In genomic region chr12:76085956-76086905, GRCm38 (mm10) we compare ENCODE assay signal across 14 mouse cellular contexts.
DNase-seq lines count a peak whose midpoint lies in the region; ATAC-seq and TF ChIP-seq lines count a peak whose summit lies in the region.
"Had no signal": no experiment of that assay in that cellular context is flagged by ENCODE, and none has a peak within 500 bp of the region (broad histone marks: within the 10 kb centered on the region; RNA-seq: fewer than 3 reads in every experiment).

No protein-coding gene starts in this region.

- H3K4me2 ChIP-seq in lung, postnatal 0 days (replicated peaks; ENCODE audit: low read depth, low read length), result no peak overlapping the region
- H3K4me2 ChIP-seq: forebrain, embryonic 15.5 days; heart, embryonic 11.5 days had no signal

- peak; percentile 62 for ATAC-seq in lung, postnatal 0 days
- ATAC-seq: forebrain, embryonic 15.5 days; intestine, postnatal 0 days had no signal

- no peak overlapping the region; the same call in 1 of the 2 replicates for H3K27ac ChIP-seq in lung, postnatal 0 days (ENCODE audit: low read length)
- H3K27ac ChIP-seq: forebrain, embryonic 15.5 days had no signal

- H3K27me3 ChIP-seq in lung, postnatal 0 days (replicated peaks; ENCODE audit: insufficient read depth, low read length), result no peaks in the 10 kb centered on the region
- H3K27me3 ChIP-seq: forebrain, embryonic 15.5 days had no signal

- TF ChIP-seq CTCF in lung, postnatal 0 days (IDR thresholded peaks at IDR 0.05), result no peak
- TF ChIP-seq CTCF in lung, adult 2 months (IDR thresholded peaks at IDR 0.05; ENCODE audit: insufficient read depth, low read length), result no peak

- peaks cover 7% of the 10 kb centered on the region; the same call in 1 of the 2 replicates for H3K36me3 ChIP-seq in lung, postnatal 0 days (ENCODE audit: insufficient read depth, low read length)
- H3K36me3 ChIP-seq: G1E had no signal

- no peak for TF ChIP-seq EP300 in lung, postnatal 0 days (IDR thresholded peaks at IDR 0.05)

- no peaks in the 10 kb centered on the region for H3K9me3 ChIP-seq in lung, postnatal 0 days (ENCODE audit: low read length)
- H3K9me3 ChIP-seq: forebrain, embryonic 15.5 days; G1E had no signal

- no peak for TF ChIP-seq POLR2A in lung, adult 2 months (IDR thresholded peaks at IDR 0.05; ENCODE audit: borderline replicate concordance, extremely low read depth, low read depth, low read length)

- no peaks in the 10 kb centered on the region; the same call in 1 of the 2 replicates for H3K4me1 ChIP-seq in lung, postnatal 0 days (ENCODE audit: insufficient read depth, low read depth, low read length)
- no peaks in the 10 kb centered on the region; the same call in 1 of the 2 replicates for H3K4me1 ChIP-seq in lung, adult 2 months (ENCODE audit: control insufficient read depth, insufficient read depth, low read length)

- H3K4me3 ChIP-seq in lung, postnatal 0 days (ENCODE audit: low read depth, low read length), result no peak overlapping the region
- H3K4me3 ChIP-seq in lung, adult 2 months (replicated peaks; ENCODE audit: extremely low read depth, low read depth, low read length), result no peak overlapping the region
- H3K4me3 ChIP-seq: forebrain, embryonic 15.5 days had no signal

- H3K9ac ChIP-seq in lung, postnatal 0 days (replicated peaks; ENCODE audit: low read depth), result no peak overlapping the region
- H3K9ac ChIP-seq: forebrain, embryonic 15.5 days had no signal

- peak; percentile 20 for DNase-seq in lung, postnatal 0 days (ENCODE audit: low spot score)
- DNase-seq in lung, adult 2 months, result no peak
- peak; percentile 81 for DNase-seq in ES-CJ7 (ENCODE audit: low read depth, low spot score)
- DNase-seq in kidney, adult 9 months, result peak; percentile 57
- peak; percentile 61 to 63 for DNase-seq in spleen, postnatal 36 days (ENCODE audit: low spot score in 2 of 2)
- no peak for DNase-seq in gastrocnemius, postnatal 25 days
- DNase-seq in layer of hippocampus, postnatal 36 days, result no peak
- DNase-seq in layer of hippocampus, postnatal 14 days (ENCODE audit: low spot score in 2 of 2), result no peak
- DNase-seq: adrenal gland, postnatal 10 days; cerebellum, postnatal 10 days had no signal

- 64% methylated on average over 15 of the region's 15 CpGs for WGBS in lung, postnatal 0 days
- WGBS in lung, adult 2 months, result 64% methylated on average over 15 of the region's 15 CpGs

Comparison
In these comparisons a context has a peak if more than half of its experiments do, and no peak if none do; other contexts are left out.
1. DNase-seq: peak in lung, postnatal 0 days (single experiment), ES-CJ7 (single experiment), kidney, adult 9 months (single experiment) and spleen, postnatal 36 days (2 of 2); none in lung, adult 2 months (single experiment), gastrocnemius, postnatal 25 days (single experiment), layer of hippocampus, postnatal 36 days (0 of 2) and layer of hippocampus, postnatal 14 days (0 of 2).